Mouse (Mus musculus) embryonic facial prominence, embryonic 15.5 days (tissue): ENCODE measurements around the gene Lat2. TPM values are rescaled to one million over a fixed set of nuclear protein-coding genes. Genes with fewer than 3 reads are reported as not detected.

Experiments used
- ATAC-seq: fragments of 200-750 bp; cut with Nextera tagmentation; 2 replicates; pipeline ENCODE4 v1.8.0; 2017; ENCODE audit warnings: low read depth, moderate TSS enrichment; ENCODE audit not compliant: insufficient number of reproducible peaks, low FRiP score, low TSS enrichment
- H3K27ac ChIP-seq: fragments of 300-500 bp; sonication (generic); replicated peaks from 2 replicates; pipeline ENCODE4 v1.5.1; 2015; ENCODE audit warnings: mild to moderate bottlenecking, inconsistent platforms
- H3K27me3 ChIP-seq: fragments of 300-500 bp; sonication (generic); 2 replicates; pipeline ENCODE4 v1.6.1; 2015; ENCODE audit warnings: inconsistent platforms
- H3K36me3 ChIP-seq: fragments of 300-500 bp; sonication (generic); 2 replicates; pipeline ENCODE4 v1.6.1; 2015; ENCODE audit warnings: mild to moderate bottlenecking, inconsistent platforms
- H3K4me1 ChIP-seq: fragments of 300-500 bp; sonication (generic); 2 replicates; pipeline ENCODE4 v1.6.1; 2015; ENCODE audit warnings: inconsistent platforms
- H3K4me2 ChIP-seq: fragments of 300-500 bp; sonication (generic); replicated peaks from 2 replicates; pipeline ENCODE4 v1.6.1; 2015; ENCODE audit warnings: mild to moderate bottlenecking, inconsistent platforms
- H3K4me3 ChIP-seq: fragments of 300-500 bp; sonication (generic); replicated peaks from 2 replicates; pipeline ENCODE4 v1.5.1; 2015; ENCODE audit warnings: mild to moderate bottlenecking, inconsistent platforms
- H3K9ac ChIP-seq: fragments of 300-500 bp; sonication (generic); 2 replicates; pipeline ENCODE4 v1.6.1; 2015; ENCODE audit warnings: inconsistent platforms
- H3K9me3 ChIP-seq: fragments of 300-500 bp; sonication (generic); replicated peaks from 2 replicates; pipeline ENCODE4 v1.6.1; 2016; ENCODE audit warnings: inconsistent platforms
- WGBS: fragments of 180-500 bp; shearing (Covaris S2); methylation state at CpG from one replicate; pipeline ENCODE4 v1.1.7; 2015; 5-methylcytosine and 5-hydroxymethylcytosine counted together
- polyA plus RNA-seq: library from polyadenylated mRNA; unstranded; fragments of >200 nt; fragmentation: Nextera tagmentation; extraction: Ambion mirVana; gene quantifications from 2 replicates; pipeline ENCODE4 v1.2.1, GENCODE M21; 2015

Lat2 gene
- polyA plus RNA-seq, 1 experiment from 2014 or later: 4.6 TPM

GRCm38 (mm10) chr5:134571730-134572507 lies 42.9 kb downstream of the Lat2 start:
- Histone ChIP-seq H3K4me3 (peak overlapping the region; percentile 54), H3K9ac (peak overlapping the region; percentile 15), H3K4me2 (peak overlapping the region; percentile 82), H3K36me3 (no peaks in the 10 kb centered on the region), H3K4me1 (peaks cover 30% of the 10 kb centered on the region), H3K9me3 (no peaks in the 10 kb centered on the region), H3K27ac (peak overlapping the region; percentile 91), H3K27me3 (no peaks in the 10 kb centered on the region)
- under 1% methylated on average over 23 of the region's 23 CpGs for WGBS
- peak; percentile 64 for ATAC-seq

- Histone ChIP-seq H3K9me3 (no peaks in the 10 kb centered on the region), H3K36me3 (no peaks in the 10 kb centered on the region), H3K4me1 (peaks cover 30% of the 10 kb centered on the region), H3K4me3 (no peak overlapping the region), H3K9ac (no peak overlapping the region), H3K27me3 (no peaks in the 10 kb centered on the region), H3K27ac (peak overlapping the region; percentile 84), H3K4me2 (no peak overlapping the region)
- ATAC-seq: 0 out of 2 replicates have a peak, but pooled peaks have one; percentile 43
- 37% methylated on average over 8 of the region's 8 CpGs for WGBS
These were observed 45.8 kb downstream of the Lat2 start for GRCm38 (mm10) chr5:134568964-134569491.

GRCm38 (mm10) chr5:134568030-134568429 lies 46.8 kb downstream of the Lat2 start:
- H3K4me3 ChIP-seq: no peak overlapping the region
- H3K9ac ChIP-seq: no peak overlapping the region
- H3K9me3 ChIP-seq: no peaks in the 10 kb centered on the region
- ATAC-seq: no peak
- H3K27me3 ChIP-seq: no peaks in the 10 kb centered on the region
- no peaks in the 10 kb centered on the region for H3K36me3 ChIP-seq
- H3K4me2 ChIP-seq: no peak overlapping the region
- 74% methylated on average over 3 of the region's 3 CpGs for WGBS
- H3K4me1 ChIP-seq: peaks cover 28% of the 10 kb centered on the region
- H3K27ac ChIP-seq: peak overlapping the region; percentile 84

GRCm38 (mm10) chr5:134567445-134567844 lies 47.4 kb downstream of the Lat2 start:
- H3K9me3 ChIP-seq: no peaks in the 10 kb centered on the region
- H3K9ac ChIP-seq: no peak overlapping the region
- no peak overlapping the region for H3K27ac ChIP-seq
- no peak for ATAC-seq
- no peaks in the 10 kb centered on the region for H3K36me3 ChIP-seq
- WGBS: 77% methylated on average over 4 of the region's 4 CpGs
- peaks cover 22% of the 10 kb centered on the region for H3K4me1 ChIP-seq
- H3K4me2 ChIP-seq: no peak overlapping the region
- no peaks in the 10 kb centered on the region for H3K27me3 ChIP-seq
- no peak overlapping the region for H3K4me3 ChIP-seq

- Histone ChIP-seq H3K27ac (no peak overlapping the region), H3K36me3 (no peaks in the 10 kb centered on the region), H3K4me1 (peaks cover 11% of the 10 kb centered on the region), H3K9me3 (no peaks in the 10 kb centered on the region), H3K27me3 (no peaks in the 10 kb centered on the region), H3K4me3 (no peak overlapping the region), H3K9ac (no peak overlapping the region), H3K4me2 (no peak overlapping the region)
- WGBS: 91% methylated on average over 6 of the region's 6 CpGs
- no peak for ATAC-seq
These were observed 49.1 kb downstream of the Lat2 start for GRCm38 (mm10) chr5:134565696-134566095.

GRCm38 (mm10) chr5:134564272-134564671 lies 50.6 kb downstream of the Lat2 start:
- Histone ChIP-seq H3K4me2 (no peak overlapping the region), H3K27me3 (no peaks in the 10 kb centered on the region), H3K9ac (no peak overlapping the region), H3K4me1 (peaks cover 6% of the 10 kb centered on the region), H3K36me3 (no peaks in the 10 kb centered on the region), H3K9me3 (no peaks in the 10 kb centered on the region), H3K4me3 (no peak overlapping the region), H3K27ac (no peak overlapping the region)
- WGBS: 92% methylated on average over 2 of the region's 2 CpGs
- no peak for ATAC-seq

GRCm38 (mm10) chr5:134560450-134561171 lies 54.2 kb downstream of the Lat2 start:
- no peak overlapping the region for H3K4me2 ChIP-seq
- no peak overlapping the region for H3K27ac ChIP-seq
- no peak for ATAC-seq
- H3K4me3 ChIP-seq: no peak overlapping the region
- no peaks in the 10 kb centered on the region for H3K36me3 ChIP-seq
- 78% methylated on average over 16 of the region's 16 CpGs for WGBS
- no peaks in the 10 kb centered on the region for H3K9me3 ChIP-seq
- H3K9ac ChIP-seq: no peak overlapping the region
- H3K27me3 ChIP-seq: no peaks in the 10 kb centered on the region
- peaks cover 5% of the 10 kb centered on the region for H3K4me1 ChIP-seq

GRCm38 (mm10) chr5:134560071-134560449 lies 54.8 kb downstream of the Lat2 start, which contains the start of gene Syna:
Gene Syna, minus strand, starts transcription at chr5:134560171.
- Histone ChIP-seq H3K9me3 (no peaks in the 10 kb centered on the region), H3K9ac (no peak within 1 kb of the TSS), H3K27me3 (no peaks in the 10 kb centered on the region), H3K4me2 (no peak within 1 kb of the TSS), H3K4me1 (peaks cover 11% of the 10 kb centered on the region), H3K36me3 (no peaks in the 10 kb centered on the region), H3K27ac (no peak within 1 kb of the TSS), H3K4me3 (no peak within 1 kb of the TSS)
- ATAC-seq: no peak
- 79% methylated on average over 7 of the region's 7 CpGs for WGBS

- Histone ChIP-seq H3K4me3 (no peak overlapping the region; the same call in 1 of the 2 replicates), H3K9me3 (no peaks in the 10 kb centered on the region), H3K4me2 (peak overlapping the region; percentile 36), H3K4me1 (peaks cover 39% of the 10 kb centered on the region), H3K27me3 (no peaks in the 10 kb centered on the region), H3K36me3 (no peaks in the 10 kb centered on the region), H3K27ac (peak overlapping the region; percentile 17; the same call in 1 of the 2 replicates), H3K9ac (no peak overlapping the region)
- WGBS: 6% methylated on average over 20 of the region's 20 CpGs
- no peak for ATAC-seq
These were observed 59.2 kb downstream of the Lat2 start for GRCm38 (mm10) chr5:134555463-134556164.

- no peak overlapping the region for H3K27ac ChIP-seq
- peaks cover 51% of the 10 kb centered on the region for H3K4me1 ChIP-seq
- no peak overlapping the region for H3K4me3 ChIP-seq
- 76% methylated on average over 5 of the region's 5 CpGs for WGBS
- no peaks in the 10 kb centered on the region for H3K36me3 ChIP-seq
- H3K9me3 ChIP-seq: no peaks in the 10 kb centered on the region
- no peak for ATAC-seq
- no peak overlapping the region for H3K9ac ChIP-seq
- no peaks in the 10 kb centered on the region for H3K27me3 ChIP-seq
- H3K4me2 ChIP-seq: no peak overlapping the region
These were observed 60.8 kb downstream of the Lat2 start for GRCm38 (mm10) chr5:134553951-134554546.
